Mouse (Mus musculus): Measurements from ENCODE around the gene Atcay.
A peak's percentile ranks its signal among the peaks of the same experiment; 100 is the strongest.
"Not testable (repeated sequence)": the region's sequence is repeated elsewhere in the genome, so short reads cannot be mapped to it uniquely, and the experiment has no call there.

Gene Atcay

GRCm38 (mm10) chr10:81200141-81200540, 30.5 kb downstream of the Atcay start:
- no peak for DNase-seq (ENCODE audit: low spot score)

- no peak for DNase-seq (ENCODE audit: low spot score)
These were observed 31.6 kb downstream of the Atcay start for GRCm38 (mm10) chr10:81198990-81199389.

GRCm38 (mm10) chr10:81198230-81198629, 32.4 kb downstream of the Atcay start:
- no peak for DNase-seq (ENCODE audit: low spot score)

DNA sequence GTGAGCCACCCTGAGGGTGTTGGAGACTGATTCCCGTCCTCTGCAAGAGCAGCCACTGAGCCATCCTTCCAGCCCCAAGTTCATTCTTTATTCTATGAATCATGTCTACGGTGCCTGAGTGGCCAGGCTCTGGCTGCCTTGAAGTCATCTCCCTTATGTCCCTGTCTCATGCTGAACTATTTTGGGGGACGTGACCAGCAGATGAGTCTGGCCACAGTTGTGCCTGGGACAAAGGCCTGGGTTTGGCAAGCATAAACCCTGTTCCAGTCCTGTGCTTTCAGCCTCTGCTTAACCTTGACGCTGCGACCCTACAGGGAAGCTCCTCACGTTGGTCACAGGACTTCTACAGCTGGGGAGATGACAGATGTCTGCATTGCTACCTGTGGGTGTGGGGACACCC, 33.3 kb downstream of the Atcay start:
- no peak for DNase-seq (ENCODE audit: low spot score)

DNA sequence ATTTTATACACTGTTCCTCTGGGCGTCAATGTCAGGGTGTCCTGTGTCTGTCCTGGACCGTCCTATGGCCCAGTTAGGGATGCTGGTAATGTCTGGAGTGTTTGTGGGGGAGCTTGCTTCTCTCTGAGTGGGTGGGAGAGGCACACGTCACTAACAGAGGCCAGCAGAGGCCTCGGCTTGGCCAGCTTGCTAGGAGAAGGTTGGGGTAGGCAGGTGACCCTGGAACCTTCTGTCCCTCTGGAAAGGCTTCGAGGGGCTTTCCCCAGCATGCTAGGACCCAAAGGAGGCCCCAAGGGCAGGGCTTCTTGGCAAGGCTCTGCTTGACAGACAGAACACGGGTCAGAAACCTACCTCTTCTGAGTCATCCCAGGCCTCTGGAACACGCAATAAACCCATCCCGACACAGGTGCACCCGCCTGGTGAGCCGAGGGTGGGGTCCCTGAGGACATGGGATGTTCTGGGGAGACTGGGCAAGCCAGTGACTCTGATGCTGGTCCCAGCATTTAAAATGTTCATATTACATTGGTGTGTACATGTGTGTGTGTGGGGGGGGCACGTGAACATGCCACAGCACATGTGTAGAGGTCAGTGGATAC, 34.1 kb downstream of the Atcay start:
- DNase-seq (ENCODE audit: low spot score): no peak

- DNase-seq (ENCODE audit: low spot score): no peak
These were observed 35.3 kb downstream of the Atcay start for GRCm38 (mm10) chr10:81195300-81195699.

DNA sequence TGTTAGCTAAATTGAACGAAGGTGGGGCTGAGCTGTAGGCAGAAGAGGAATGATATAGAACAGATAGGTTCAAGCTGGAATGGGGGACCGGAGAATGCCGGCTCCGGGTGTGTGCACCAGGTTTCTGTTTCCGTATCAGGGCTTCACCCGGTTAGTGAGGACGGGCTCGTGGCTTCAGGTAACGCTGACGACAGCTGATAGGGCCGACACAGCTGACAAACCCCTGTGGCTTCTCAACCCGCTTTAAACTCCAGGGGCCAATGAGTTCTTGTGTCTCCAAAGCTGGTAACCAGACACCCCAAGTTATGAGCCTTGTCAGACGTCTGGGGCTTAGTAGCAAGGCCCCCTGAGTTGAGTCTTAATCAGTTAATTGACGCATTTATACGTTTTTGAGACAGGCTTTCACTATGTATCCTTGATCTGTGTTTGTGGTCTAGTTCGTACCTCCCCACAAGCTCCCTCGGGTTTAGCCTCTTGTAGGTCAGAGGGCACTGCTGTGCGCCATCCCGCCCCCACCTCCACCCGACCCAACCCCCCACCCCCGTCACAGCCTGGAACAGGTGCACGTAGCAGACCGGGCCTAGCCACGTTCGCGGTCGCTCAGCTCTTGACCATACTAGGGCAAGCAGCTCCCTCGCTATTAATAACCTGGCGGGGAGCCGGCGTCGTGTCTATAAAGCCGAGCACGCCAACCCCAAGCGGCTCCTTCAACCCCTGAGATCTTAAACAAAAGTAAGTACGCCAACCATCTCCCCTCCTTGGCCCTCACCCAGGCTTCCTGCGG, 36.5 kb downstream of the Atcay start:
- no peak for DNase-seq (ENCODE audit: low spot score)

GRCm38 (mm10) chr10:81192968-81193501, 37.6 kb downstream of the Atcay start:
- DNase-seq (ENCODE audit: low spot score): no peak

DNA sequence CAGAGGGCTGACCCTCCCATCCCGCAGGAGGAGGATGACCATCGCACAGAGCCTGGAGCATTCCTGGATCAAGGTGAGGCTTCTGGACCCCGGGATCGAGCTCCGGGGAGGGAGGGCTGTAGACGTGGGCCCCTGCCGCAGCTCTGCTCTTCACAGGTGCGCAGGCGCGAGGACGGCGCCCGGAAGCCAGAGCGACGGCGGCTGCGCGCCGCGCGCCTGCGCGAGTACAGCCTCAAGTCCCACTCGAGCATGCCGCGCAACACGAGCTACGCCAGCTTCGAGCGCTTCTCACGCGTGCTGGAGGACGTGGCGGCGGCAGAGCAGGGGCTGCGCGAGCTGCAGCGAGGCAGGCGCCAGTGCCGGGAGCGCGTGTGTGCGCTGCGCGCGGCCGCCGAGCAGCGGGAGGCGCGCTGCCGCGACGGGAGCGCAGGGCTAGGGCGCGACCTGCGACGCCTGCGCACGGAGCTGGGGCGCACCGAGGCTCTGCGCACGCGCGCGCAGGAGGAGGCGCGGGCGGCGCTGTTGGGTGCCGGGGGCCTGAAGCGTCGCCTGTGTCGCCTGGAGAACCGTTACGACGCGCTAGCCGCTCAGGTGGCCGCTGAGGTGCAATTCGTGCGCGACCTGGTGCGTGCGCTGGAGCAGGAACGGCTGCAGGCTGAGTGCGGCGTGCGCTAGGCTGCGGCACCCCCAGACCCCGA, 38.2 kb downstream of the Atcay start:
- DNase-seq (ENCODE audit: low spot score): peak; percentile 74

DNA sequence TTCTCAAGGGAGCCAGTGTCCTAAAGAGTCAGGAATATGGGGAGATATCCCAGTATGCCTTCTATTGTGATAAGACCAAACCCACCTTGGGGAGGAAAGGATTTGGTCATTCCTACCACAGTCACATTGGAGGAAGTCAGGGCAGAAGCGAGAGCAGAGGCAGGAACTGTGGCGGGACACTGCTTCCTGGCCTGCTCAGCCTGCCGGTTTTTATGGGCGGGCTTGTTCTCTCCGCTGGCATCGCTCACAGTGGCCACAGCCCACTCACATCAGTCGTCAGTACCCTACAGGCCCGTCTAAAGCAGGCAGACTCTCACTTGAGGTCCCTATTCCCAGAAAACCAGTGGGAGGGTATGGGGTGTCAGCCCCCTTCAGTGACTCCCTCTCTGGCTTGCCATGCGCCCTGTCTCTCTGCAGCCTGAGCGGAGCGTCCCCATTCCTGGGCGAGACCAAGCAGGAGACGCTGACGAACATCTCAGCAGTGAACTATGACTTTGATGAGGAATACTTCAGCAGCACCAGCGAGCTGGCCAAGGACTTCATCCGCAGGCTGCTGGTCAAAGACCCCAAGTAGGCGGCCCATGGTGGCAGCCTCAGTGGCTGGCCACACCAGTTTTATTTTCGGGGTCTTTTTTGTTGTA, 39.2 kb downstream of the Atcay start:
- DNase-seq (ENCODE audit: low spot score): no peak

- no peak for DNase-seq (ENCODE audit: low spot score)
These were observed 39.7 kb downstream of the Atcay start for GRCm38 (mm10) chr10:81190912-81191321.

- DNase-seq (ENCODE audit: low spot score): no peak
These were observed 40.3 kb downstream of the Atcay start for GRCm38 (mm10) chr10:81190236-81190911.

- no peak for DNase-seq (ENCODE audit: low spot score)
These were observed 40.8 kb downstream of the Atcay start for GRCm38 (mm10) chr10:81189821-81190220.

GRCm38 (mm10) chr10:81187161-81187560, 43.5 kb downstream of the Atcay start:
- no peak for DNase-seq (ENCODE audit: low spot score)

- DNase-seq (ENCODE audit: low spot score): no peak
These were observed 45.9 kb downstream of the Atcay start for GRCm38 (mm10) chr10:81184765-81185164.

DNA sequence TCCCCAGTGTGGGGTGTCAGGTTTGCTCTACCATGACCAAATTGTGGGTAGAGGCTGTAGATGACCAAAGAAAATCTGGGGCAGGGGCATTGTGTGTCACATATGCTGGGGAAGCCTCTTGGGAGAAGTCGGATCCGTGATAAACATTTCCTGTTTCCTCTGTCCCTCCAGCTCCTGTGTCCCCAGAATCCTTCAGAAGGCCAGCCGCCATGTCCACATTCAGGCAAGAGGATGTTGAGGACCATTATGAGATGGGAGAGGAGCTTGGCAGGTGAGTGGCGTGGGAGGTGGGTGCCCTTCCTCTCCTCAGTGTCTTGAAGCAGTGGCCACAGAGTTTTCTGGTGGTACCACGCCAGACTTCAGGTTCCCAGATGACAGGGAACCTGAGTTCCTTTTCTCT, 46.8 kb downstream of the Atcay start, which contains the start of gene 4930442H23Rik:
Gene 4930442H23Rik, minus strand, starts transcription at position 45 of the 400 bp plus-strand sequence.
- DNase-seq (ENCODE audit: low spot score): no peak

DNA sequence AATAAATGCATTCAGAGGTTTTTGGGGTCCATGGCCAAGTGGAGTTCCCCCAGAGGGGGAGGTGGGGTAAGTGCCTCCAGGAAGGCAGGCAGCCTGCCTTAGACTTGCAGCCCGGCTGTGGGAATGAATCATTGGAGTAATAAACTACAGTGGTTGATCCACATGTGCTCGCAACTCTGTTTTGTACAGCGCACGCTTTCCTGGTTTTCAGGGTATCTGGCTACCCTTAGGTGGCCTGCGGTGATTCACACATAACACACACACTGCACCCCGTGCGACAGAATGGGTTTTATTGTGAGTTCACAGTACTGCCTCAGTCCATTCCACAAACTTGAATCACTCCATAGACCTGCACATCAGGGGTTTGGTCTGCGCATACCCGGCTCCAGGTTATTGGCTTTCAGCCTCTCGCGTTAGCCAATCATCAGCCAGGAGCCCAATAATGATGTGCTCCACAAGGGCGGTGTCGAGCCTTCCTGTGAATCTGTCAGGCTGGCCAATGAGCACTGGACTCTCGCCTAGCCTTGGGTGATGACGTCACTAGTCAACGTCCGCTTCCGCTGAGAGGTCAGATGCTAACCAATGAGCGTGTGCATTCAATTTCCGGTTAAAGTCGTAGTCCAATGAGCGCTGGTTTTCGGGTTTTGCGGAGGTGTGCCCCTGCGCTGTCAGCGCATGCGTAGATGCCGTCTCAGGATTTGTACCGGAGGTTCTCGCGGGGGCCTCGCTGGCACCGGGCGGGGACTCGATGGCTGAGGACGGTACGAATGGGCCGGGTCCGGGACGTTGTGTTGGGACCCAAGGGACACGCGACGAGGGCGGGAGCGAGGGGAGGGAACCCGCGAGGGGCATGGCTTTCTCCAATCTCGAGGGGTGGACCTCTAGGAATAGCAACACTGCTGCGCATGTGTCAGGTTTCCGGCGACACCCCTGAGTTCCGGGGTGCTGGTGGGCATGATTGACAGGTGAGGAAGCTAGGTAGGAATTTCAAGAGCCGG, 48.0 kb downstream of the Atcay start, which contains the start of gene Dapk3:
Gene Dapk3, plus strand, starts transcription at position 670 of the 998 bp plus-strand sequence.
- DNase-seq (ENCODE audit: low spot score): peak; percentile 90

DNA sequence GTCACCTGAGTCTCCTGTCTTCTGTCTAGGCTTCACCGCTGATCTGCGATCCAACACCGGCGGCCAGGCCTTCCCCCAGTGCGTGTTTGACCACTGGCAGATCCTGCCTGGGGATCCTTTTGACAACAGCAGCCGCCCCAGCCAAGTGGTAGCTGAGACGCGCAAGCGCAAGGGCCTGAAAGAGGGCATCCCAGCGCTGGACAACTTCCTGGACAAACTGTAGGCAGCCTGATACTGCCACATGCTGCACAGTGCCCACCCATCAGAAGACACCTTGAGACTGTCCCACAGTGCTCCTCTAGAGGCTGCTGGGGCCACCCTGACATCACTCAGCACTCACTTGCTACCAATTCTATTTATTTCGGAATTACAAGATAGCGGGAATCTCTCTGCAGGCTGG, 48.8 kb downstream of the Atcay start:
- not testable (repeated sequence) for DNase-seq (ENCODE audit: low spot score)

DNA sequence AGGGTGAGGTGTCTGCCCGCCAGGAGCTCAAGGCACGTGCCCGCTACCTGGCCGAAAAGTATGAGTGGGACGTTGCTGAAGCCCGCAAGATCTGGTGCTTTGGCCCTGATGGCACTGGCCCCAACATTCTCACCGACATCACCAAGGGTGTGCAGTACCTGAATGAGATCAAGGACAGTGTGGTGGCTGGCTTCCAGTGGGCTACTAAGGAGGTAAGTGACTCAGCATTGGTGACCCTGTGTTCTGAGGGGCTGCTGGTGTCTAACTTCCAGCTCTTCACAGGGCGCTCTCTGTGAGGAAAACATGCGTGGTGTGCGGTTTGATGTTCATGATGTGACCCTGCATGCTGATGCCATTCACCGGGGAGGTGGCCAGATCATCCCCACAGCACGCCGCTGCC, 49.7 kb downstream of the Atcay start:
- no peak for DNase-seq (ENCODE audit: low spot score)

Data from spleen, adult 12 weeks (tissue).